Mouse (Mus musculus) B cell, adult 2 months (primary cell): ENCODE data around the gene BC100530.
"Not testable (repeated sequence)": the region's sequence is repeated elsewhere in the genome, so short reads cannot be mapped to it uniquely, and the experiment has no call there.

Source experiments
- DNase-seq, 2 experiments: peaks; one replicate each; pipeline ENCODE4 v3.0.0; 2022

Gene BC100530

GRCm38 (mm10) chr16:36367648-36368047 lies at the start of gene BC100530:
Gene BC100530, minus strand, starts transcription at chr16:36367748.
- DNase-seq: not testable (repeated sequence)

DNA sequence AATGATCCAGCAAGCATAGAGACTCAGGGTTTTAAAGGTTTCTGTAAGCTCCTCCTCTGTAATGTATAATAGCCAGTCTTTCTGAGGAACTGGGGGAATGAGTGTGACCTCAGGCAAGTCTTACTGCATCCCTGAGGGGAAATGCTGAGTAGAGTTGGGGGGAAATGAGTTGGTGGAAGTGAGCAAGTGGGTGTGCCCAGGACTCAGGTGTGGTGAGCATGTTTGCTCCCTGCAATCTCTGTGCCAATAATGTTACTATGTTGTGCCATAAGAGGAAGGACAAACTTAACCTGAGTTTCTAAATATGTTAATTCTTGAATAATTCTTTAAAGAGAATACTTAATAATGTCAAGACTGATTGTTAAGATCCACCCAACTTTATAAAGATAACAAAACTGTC lies 40.8 kb upstream of the BC100530 start, which contains the start of gene Stfa2:
Gene Stfa2 (minus strand): TSS at position 101 of the 400 bp plus-strand sequence.
- DNase-seq: no peak

DNA sequence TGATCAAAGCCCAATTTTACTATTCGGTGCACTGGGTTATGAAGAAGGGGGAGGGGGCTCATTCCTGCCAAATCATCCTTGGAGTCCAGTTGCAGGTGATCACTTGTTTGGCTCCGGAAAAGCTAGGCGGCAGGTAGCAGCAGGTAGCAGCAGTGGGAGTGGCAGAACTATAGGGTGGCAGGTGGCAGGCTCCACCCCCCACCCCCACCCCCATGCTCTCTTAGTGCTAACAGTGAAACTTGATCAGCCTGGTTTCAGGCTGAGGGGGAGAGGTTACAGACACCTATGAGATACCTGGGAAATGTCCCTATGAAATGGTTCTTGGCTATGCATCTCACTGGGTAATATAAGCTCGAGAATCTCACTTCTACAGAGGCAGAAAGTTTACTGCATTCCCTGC lies 21.5 kb upstream of the BC100530 start:
- no peak for DNase-seq

GRCm38 (mm10) chr16:36337171-36337570 lies 30.4 kb downstream of the BC100530 start:
- no peak for DNase-seq

GRCm38 (mm10) chr16:36334232-36334631 lies 33.3 kb downstream of the BC100530 start, which contains the start of gene BC117090:
Gene BC117090, minus strand, starts transcription at chr16:36334332.
- no peak for DNase-seq

- DNase-seq: no peak
Observed at GRCm38 (mm10) chr16:36319286-36319685, 48.3 kb downstream of the BC100530 start.

GRCm38 (mm10) chr16:36316111-36316510 lies 51.4 kb downstream of the BC100530 start:
- DNase-seq: peak in 1 of 2 experiments; percentile 2
